Mouse (Mus musculus) myocyte (in vitro differentiated cells): Measurements from ENCODE around the gene Olfr447. TPM values are rescaled to one million over a fixed set of nuclear protein-coding genes. Genes with fewer than 3 reads are reported as not detected.

Experiments used
- H3K27me3 ChIP-seq: one replicate; pipeline ENCODE4 v1.6.1; 2011; ENCODE audit not compliant: control insufficient read depth, insufficient read depth, insufficient read length
- H3K36me3 ChIP-seq: one replicate; pipeline ENCODE4 v1.6.1; 2011; ENCODE audit not compliant: control insufficient read depth, insufficient read depth
- H3K4me2 ChIP-seq: one replicate; pipeline ENCODE4 v1.6.1; 2011; ENCODE audit warnings: low read depth, control low read depth
- H3K4me3 ChIP-seq: one replicate; pipeline ENCODE4 v1.5.1; 2011; ENCODE audit warnings: mild to moderate bottlenecking, control low read depth, moderate library complexity
- H3K79me2 ChIP-seq: one replicate; pipeline ENCODE4 v1.6.1; 2011; ENCODE audit not compliant: control insufficient read depth, insufficient read depth
- H3ac ChIP-seq: one replicate; pipeline ENCODE4 v1.6.1; 2011; ENCODE audit not compliant: control insufficient read depth, insufficient read length
- CEBPB ChIP-seq: IDR thresholded peaks from 2 replicates; pipeline ENCODE4 v1.6.1; 2011; ENCODE audit warnings: mild to moderate bottlenecking, moderate library complexity; ENCODE audit not compliant: poor library complexity, insufficient read depth, severe bottlenecking
- E2F4 ChIP-seq: IDR thresholded peaks from one replicate; pipeline ENCODE4 v1.6.1; 2011; ENCODE audit warnings: mild to moderate bottlenecking, control low read depth, moderate library complexity; ENCODE audit not compliant: insufficient read depth
- MAX ChIP-seq: IDR thresholded peaks from one replicate; pipeline ENCODE4 v1.6.1; 2011; ENCODE audit warnings: low read depth, mild to moderate bottlenecking, control low read depth
- MYOD1 ChIP-seq, 3 experiments: IDR thresholded peaks; one replicate each; pipeline ENCODE4 v1.6.1; 2011; ENCODE audit warnings: control low read depth in 2 of 3, low read depth in 2 of 3, mild to moderate bottlenecking in 2 of 3, moderate library complexity in 1 of 3; ENCODE audit not compliant: insufficient read length in 2 of 3, control insufficient read depth in 1 of 3
- MYOG ChIP-seq, 3 experiments: IDR thresholded peaks; one replicate each; pipeline ENCODE4 v1.6.1; 2011; ENCODE audit warnings: control low read depth in 2 of 3, low read depth in 2 of 3, mild to moderate bottlenecking in 2 of 3; ENCODE audit not compliant: insufficient read length in 2 of 3, control insufficient read depth in 1 of 3, insufficient read depth in 1 of 3
- POLR2A ChIP-seq: IDR thresholded peaks from one replicate; pipeline ENCODE4 v1.6.1; 2011; ENCODE audit warnings: low read depth, mild to moderate bottlenecking, control low read depth, moderate library complexity; ENCODE audit not compliant: insufficient read length
- POLR2AphosphoS2 ChIP-seq: IDR thresholded peaks from one replicate; pipeline ENCODE4 v1.6.1; 2011; ENCODE audit warnings: low read depth, control low read depth; ENCODE audit not compliant: insufficient read length
- REST ChIP-seq: IDR thresholded peaks from one replicate; pipeline ENCODE4 v1.6.1; 2011; ENCODE audit warnings: mild to moderate bottlenecking, control low read depth, moderate library complexity; ENCODE audit not compliant: insufficient read depth, insufficient read length
- SRF ChIP-seq: IDR thresholded peaks from one replicate; pipeline ENCODE4 v1.6.1; 2011; ENCODE audit warnings: low read depth; ENCODE audit not compliant: control insufficient read depth, insufficient read length
- TCF12 ChIP-seq: IDR thresholded peaks from one replicate; pipeline ENCODE4 v1.6.1; 2011; ENCODE audit warnings: mild to moderate bottlenecking, control low read depth; ENCODE audit not compliant: poor library complexity, insufficient read depth, severe bottlenecking
- TCF3 ChIP-seq: IDR thresholded peaks from one replicate; pipeline ENCODE4 v1.6.1; 2011; ENCODE audit warnings: low read depth, control low read depth; ENCODE audit not compliant: insufficient read length
- USF1 ChIP-seq: IDR thresholded peaks from one replicate; pipeline ENCODE4 v1.6.1; 2011; ENCODE audit warnings: low read depth, mild to moderate bottlenecking, control low read depth, moderate library complexity
- polyA plus RNA-seq: library from polyadenylated mRNA; unstranded; fragments of >200 nt; fragmentation: generic; extraction: Trizol; gene quantifications from one replicate; pipeline ENCODE4 v1.2.1, GENCODE M21; 2012; ENCODE audit warnings: missing spikeins

The Olfr447 gene
- polyA plus RNA-seq = not detected

- no peak for TF ChIP-seq TCF12
- TF ChIP-seq MAX = no peak
- no peak for TF ChIP-seq USF1
- no peak for TF ChIP-seq POLR2AphosphoS2
- TF ChIP-seq SRF = no peak
- no peak for TF ChIP-seq E2F4
- TF ChIP-seq CEBPB = no peak
- TF ChIP-seq MYOG (IDR thresholded peaks at IDR 0.05; ENCODE audit: control insufficient read depth in 1 of 3, insufficient read depth in 1 of 3, insufficient read length in 2 of 3, low read depth in 2 of 3) = no peak
- TF ChIP-seq REST = no peak
- TF ChIP-seq POLR2A = no peak
- no peak for TF ChIP-seq MYOD1 (IDR thresholded peaks at IDR 0.05; ENCODE audit: control insufficient read depth in 1 of 3, insufficient read length in 2 of 3, low read depth in 2 of 3)
- no peaks in the 10 kb centered on the region for H3K27me3 ChIP-seq
- no peak within 1 kb of the TSS for H3K4me3 ChIP-seq
- H3K4me2 ChIP-seq = no peak within 1 kb of the TSS
- H3K36me3 ChIP-seq = no peaks in the 10 kb centered on the region
- no peaks in the 10 kb centered on the region for H3K79me2 ChIP-seq
- no peak within 1 kb of the TSS for H3ac ChIP-seq
Measured at GRCm38 (mm10) chr6:42908578-42908977, at the start of gene Olfr447. Gene Olfr447, plus strand, starts transcription at chr6:42908878.

- Histone ChIP-seq H3K4me2 (no peak overlapping the region), H3K4me3 (no peak overlapping the region), H3ac (no peak overlapping the region), H3K27me3 (peaks cover 5% of the 10 kb centered on the region), H3K36me3 (no peaks in the 10 kb centered on the region), H3K79me2 (no peaks in the 10 kb centered on the region)
- no peak for TF ChIP-seq REST
Measured at GRCm38 (mm10) chr6:42860222-42860819, 48.4 kb upstream of the Olfr447 start.

DNA sequence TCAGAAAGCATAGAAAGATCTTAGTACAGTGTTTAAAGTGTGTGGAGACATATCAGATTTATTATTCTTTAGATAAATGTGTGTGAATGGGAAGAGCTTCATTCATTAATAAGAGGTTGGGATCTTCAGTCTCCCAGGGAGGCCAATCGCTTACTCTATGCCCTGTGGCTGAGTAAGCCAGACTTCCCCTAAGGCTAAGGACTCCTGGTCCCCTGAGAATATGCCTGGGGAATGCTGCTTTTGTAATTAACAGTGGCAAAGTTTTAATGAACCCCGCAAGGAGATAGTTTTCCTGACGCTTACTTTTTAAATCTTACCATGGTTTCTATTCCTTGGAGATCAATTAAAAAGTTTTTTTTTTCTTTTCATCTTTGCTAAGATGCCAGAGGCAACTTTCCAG is 39.0 kb upstream of the Olfr447 start:
- no peak overlapping the region for H3ac ChIP-seq
- H3K4me2 ChIP-seq = no peak overlapping the region
- TF ChIP-seq TCF3 = no peak
- TF ChIP-seq MAX = no peak
- TF ChIP-seq POLR2A = no peak
- TF ChIP-seq POLR2AphosphoS2 = no peak
- no peak for TF ChIP-seq USF1
- no peaks in the 10 kb centered on the region for H3K27me3 ChIP-seq
- no peaks in the 10 kb centered on the region for H3K79me2 ChIP-seq
- no peaks in the 10 kb centered on the region for H3K36me3 ChIP-seq
- no peak overlapping the region for H3K4me3 ChIP-seq

GRCm38 (mm10) chr6:42876323-42876722 is 32.4 kb upstream of the Olfr447 start:
- H3ac ChIP-seq = no peak overlapping the region
- no peaks in the 10 kb centered on the region for H3K27me3 ChIP-seq
- no peaks in the 10 kb centered on the region for H3K36me3 ChIP-seq
- TF ChIP-seq MAX = no peak
- no peak for TF ChIP-seq TCF3
- no peak for TF ChIP-seq REST
- TF ChIP-seq E2F4 = no peak
- no peaks in the 10 kb centered on the region for H3K79me2 ChIP-seq
- H3K4me3 ChIP-seq = no peak overlapping the region
- H3K4me2 ChIP-seq = no peak overlapping the region

DNA sequence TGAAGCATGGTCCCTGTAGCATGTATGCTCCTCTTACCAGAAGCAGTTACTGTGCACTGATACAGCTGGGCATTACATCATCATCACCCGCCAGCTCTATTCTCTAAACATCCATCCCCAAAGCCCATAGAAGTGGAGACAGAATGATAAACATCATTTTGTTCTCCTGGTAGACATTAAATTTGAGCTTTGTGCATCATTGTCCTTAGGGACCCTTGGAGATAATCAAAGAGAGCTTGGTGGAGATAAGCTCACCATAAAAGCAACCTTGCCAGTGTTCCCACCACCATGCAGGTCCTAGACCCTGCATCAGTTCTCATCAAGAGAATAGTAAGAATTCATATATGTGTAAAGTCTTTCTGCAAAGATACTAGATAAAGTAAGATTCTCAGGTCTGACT is 18.5 kb upstream of the Olfr447 start, which contains the start of gene Olfr448:
TSS of gene Olfr448 (plus strand) at position 301 of the 400 bp plus-strand sequence.
- Histone ChIP-seq H3K4me2 (no peak within 1 kb of the TSS), H3K27me3 (no peaks in the 10 kb centered on the region), H3K36me3 (no peaks in the 10 kb centered on the region), H3K79me2 (no peaks in the 10 kb centered on the region), H3ac (no peak within 1 kb of the TSS), H3K4me3 (no peak within 1 kb of the TSS)
- TF ChIP-seq MYOG (IDR thresholded peaks at IDR 0.05; ENCODE audit: control insufficient read depth in 1 of 3, insufficient read depth in 1 of 3, insufficient read length in 2 of 3, low read depth in 2 of 3) (no peak), MAX (no peak), REST (no peak), MYOD1 (IDR thresholded peaks at IDR 0.05; ENCODE audit: control insufficient read depth in 1 of 3, insufficient read length in 2 of 3, low read depth in 2 of 3) (no peak), SRF (no peak), USF1 (no peak), TCF3 (no peak), POLR2A (no peak), E2F4 (no peak), TCF12 (no peak), POLR2AphosphoS2 (no peak), CEBPB (no peak)

DNA sequence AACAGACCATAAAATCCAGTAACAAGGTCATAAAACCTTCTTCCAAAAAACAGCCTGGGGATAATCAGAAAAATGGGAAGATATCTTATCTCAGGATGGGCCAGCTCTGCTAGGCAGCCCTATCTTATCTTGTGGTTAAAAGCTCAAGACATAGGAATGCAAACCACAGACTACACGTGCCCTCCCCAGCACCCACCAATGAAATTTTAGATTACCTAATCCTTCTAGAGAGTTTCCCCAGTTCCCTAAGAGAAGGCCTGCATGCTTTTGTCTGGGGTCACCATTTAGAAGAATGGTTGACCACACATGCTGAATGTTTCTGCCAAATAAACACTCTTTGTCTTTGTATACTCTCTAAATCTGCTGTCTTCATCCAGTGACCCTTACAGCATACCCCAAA is 8.3 kb upstream of the Olfr447 start:
- Histone ChIP-seq H3K79me2 (no peaks in the 10 kb centered on the region), H3K4me3 (no peak overlapping the region), H3K4me2 (no peak overlapping the region), H3ac (no peak overlapping the region), H3K36me3 (no peaks in the 10 kb centered on the region), H3K27me3 (no peaks in the 10 kb centered on the region)
- TF ChIP-seq MYOD1 (IDR thresholded peaks at IDR 0.05; ENCODE audit: control insufficient read depth in 1 of 3, insufficient read length in 2 of 3, low read depth in 2 of 3) = no peak
- TF ChIP-seq USF1 = no peak
- no peak for TF ChIP-seq REST
